Mouse (Mus musculus): ENCODE results near the gene Bcat2.

Gene Bcat2

GRCm38 (mm10) chr7:45550821-45551511 is 19.0 kb upstream of the Bcat2 start:
- no peak for DNase-seq (ENCODE audit: low spot score)

- DNase-seq (ENCODE audit: low spot score): no peak
Observed at GRCm38 (mm10) chr7:45551512-45551883, 18.5 kb upstream of the Bcat2 start.

GRCm38 (mm10) chr7:45553519-45553918 is 16.4 kb upstream of the Bcat2 start:
- no peak for DNase-seq (ENCODE audit: low spot score)

GRCm38 (mm10) chr7:45553990-45554389 is 16.0 kb upstream of the Bcat2 start:
- no peak for DNase-seq (ENCODE audit: low spot score)

- peak; percentile 16 for DNase-seq (ENCODE audit: low spot score)
Observed at GRCm38 (mm10) chr7:45554744-45555143, 15.2 kb upstream of the Bcat2 start, which contains the start of gene Hsd17b14. Gene Hsd17b14 (plus strand): TSS chr7:45554893.

GRCm38 (mm10) chr7:45555787-45556186 is 14.2 kb upstream of the Bcat2 start:
- peak; percentile 88 for DNase-seq (ENCODE audit: low spot score)

- DNase-seq (ENCODE audit: low spot score): no peak
Observed at GRCm38 (mm10) chr7:45558907-45559306, 11.0 kb upstream of the Bcat2 start.

GRCm38 (mm10) chr7:45560241-45560640 is 9.7 kb upstream of the Bcat2 start:
- DNase-seq (ENCODE audit: low spot score): no peak

GRCm38 (mm10) chr7:45560843-45561623 is 8.9 kb upstream of the Bcat2 start:
- peak; percentile 86 for DNase-seq (ENCODE audit: low spot score)

GRCm38 (mm10) chr7:45561624-45562520 is 8.1 kb upstream of the Bcat2 start:
- no peak for DNase-seq (ENCODE audit: low spot score)

GRCm38 (mm10) chr7:45564811-45565210 is 5.1 kb upstream of the Bcat2 start:
- no peak for DNase-seq (ENCODE audit: low spot score)

GRCm38 (mm10) chr7:45565446-45565845 is 4.5 kb upstream of the Bcat2 start:
- DNase-seq (ENCODE audit: low spot score): no peak

- DNase-seq (ENCODE audit: low spot score): no peak
Observed at GRCm38 (mm10) chr7:45567112-45567779, 2.7 kb upstream of the Bcat2 start.

- peak; percentile 95 for DNase-seq (ENCODE audit: low spot score)
Observed at GRCm38 (mm10) chr7:45567780-45568516, 2.0 kb upstream of the Bcat2 start.

- no peak for DNase-seq (ENCODE audit: low spot score)
Observed at GRCm38 (mm10) chr7:45568601-45569473, 1.1 kb upstream of the Bcat2 start.

- DNase-seq (ENCODE audit: low spot score): no peak
Observed at GRCm38 (mm10) chr7:45571966-45572365, 2.0 kb downstream of the Bcat2 start.

GRCm38 (mm10) chr7:45573954-45574353 is 4.0 kb downstream of the Bcat2 start:
- DNase-seq (ENCODE audit: low spot score): no peak

GRCm38 (mm10) chr7:45574472-45575379 is 4.8 kb downstream of the Bcat2 start:
- no peak for DNase-seq (ENCODE audit: low spot score)

- no peak for DNase-seq (ENCODE audit: low spot score)
Observed at GRCm38 (mm10) chr7:45585923-45586322, 16.0 kb downstream of the Bcat2 start.

Measured in embryo, embryonic 10 days (tissue).